Mouse (Mus musculus) common myeloid progenitor, adult 5-6 weeks (primary cell): ENCODE results near the gene Ccdc85a. TPM values are rescaled to one million over a fixed set of nuclear protein-coding genes. Genes with fewer than 3 reads are reported as not detected.
"Not testable (repeated sequence)": the region's sequence is repeated elsewhere in the genome, so short reads cannot be mapped to it uniquely, and the experiment has no call there.

Source experiments
- ATAC-seq: replicated peaks from 2 replicates; pipeline ENCODE4 v1.8.0; 2016; ENCODE audit warnings: low read depth, mild to moderate bottlenecking, moderate TSS enrichment, inconsistent platforms; ENCODE audit not compliant: poor library complexity, severe bottlenecking
- total RNA-seq: library from RNA; stranded (forward); fragments of 200-1000, 187-1606 nt; gene quantifications from 2 replicates; pipeline ENCODE4 v1.2.3, GENCODE M21; 2017

Ccdc85a gene
- total RNA-seq, 1 experiment from 2014 or later, result not detected

- ATAC-seq, result no peak
These were observed 125.0 kb downstream of the Ccdc85a start for GRCm38 (mm10) chr11:28459165-28459564.

- peak; percentile 88 for ATAC-seq
These were observed 144.2 kb downstream of the Ccdc85a start for GRCm38 (mm10) chr11:28439877-28440276.

GRCm38 (mm10) chr11:28422451-28423231, 161.5 kb downstream of the Ccdc85a start:
- ATAC-seq, result no peak

- ATAC-seq, result no peak
These were observed 168.3 kb downstream of the Ccdc85a start for GRCm38 (mm10) chr11:28415841-28416240.

- ATAC-seq, result not testable (repeated sequence)
These were observed 174.2 kb downstream of the Ccdc85a start for GRCm38 (mm10) chr11:28409880-28410279.

GRCm38 (mm10) chr11:28397166-28397565, 187.0 kb downstream of the Ccdc85a start:
- peak; percentile 50; the same call in 1 of the 2 replicates for ATAC-seq

GRCm38 (mm10) chr11:28375891-28376290, 208.2 kb downstream of the Ccdc85a start:
- no peak for ATAC-seq

GRCm38 (mm10) chr11:28374636-28375035, 209.5 kb downstream of the Ccdc85a start:
- ATAC-seq, result no peak

- ATAC-seq, result not testable (repeated sequence)
These were observed 212.7 kb downstream of the Ccdc85a start for GRCm38 (mm10) chr11:28371381-28371780.

GRCm38 (mm10) chr11:28365929-28366244, 218.2 kb downstream of the Ccdc85a start:
- ATAC-seq, result no peak

GRCm38 (mm10) chr11:28365209-28365928, 218.8 kb downstream of the Ccdc85a start:
- ATAC-seq, result peak; percentile 99

GRCm38 (mm10) chr11:28343465-28343864, 240.7 kb downstream of the Ccdc85a start:
- peak; percentile 63 for ATAC-seq

- no peak for ATAC-seq
These were observed 242.2 kb downstream of the Ccdc85a start for GRCm38 (mm10) chr11:28341887-28342286.

GRCm38 (mm10) chr11:28339224-28340150, 244.6 kb downstream of the Ccdc85a start, which contains the start of gene Gm6685:
Gene Gm6685 (minus strand): TSS chr11:28339867.
- peak; percentile 59 for ATAC-seq

Other genes starting within 250 kb of the Ccdc85a start
- gene Gm6685, start 244.5 kb downstream of the Ccdc85a start, total RNA-seq, result 1.9 TPM in 1 of 2 replicates, not detected in the other